Mouse (Mus musculus): ENCODE data around the gene Dip2a.
A peak's percentile ranks its signal among the peaks of the same experiment; 100 is the strongest.

DNA sequence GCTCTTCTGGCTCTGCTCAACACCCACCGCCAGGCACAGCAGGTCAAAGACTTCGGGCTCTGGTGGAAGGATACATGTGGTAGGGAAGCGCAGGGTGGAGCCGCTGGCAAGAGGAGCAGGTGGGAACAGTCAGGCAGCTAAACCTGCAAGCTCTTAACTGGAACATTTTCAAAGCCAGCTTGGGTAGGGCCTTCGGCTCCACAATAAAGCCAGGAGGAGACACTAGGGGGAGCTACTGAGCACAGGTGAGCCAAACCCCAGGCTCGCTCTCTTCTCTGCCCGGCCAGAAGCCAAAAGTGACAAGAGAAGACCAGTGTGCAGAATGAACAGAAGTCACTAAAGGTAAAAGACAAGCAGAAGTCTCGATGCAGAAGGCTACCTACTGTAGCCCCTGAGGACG is 46.7 kb upstream of the Dip2a start:
- TF ChIP-seq CTCF (IDR thresholded peaks at IDR 0.05; ENCODE audit: low read depth), result peak; percentile 59
- no peak for TF ChIP-seq EP300 (optimal IDR thresholded peaks at IDR 0.05)
